17 mouse cellular contexts compared by ENCODE assay signal in genomic region chr5:112319343-112319742, GRCm38 (mm10). TPM values are rescaled to one million over a fixed set of nuclear protein-coding genes. Genes with fewer than 3 reads are reported as not detected.
A peak's percentile ranks its signal among the peaks of the same experiment; 100 is the strongest.
DNase-seq lines count a peak whose midpoint lies in the region; ATAC-seq and TF ChIP-seq lines count a peak whose summit lies in the region.
"Not testable (repeated sequence)": the region's sequence is repeated elsewhere in the genome, so short reads cannot be mapped to it uniquely, and the experiment has no call there.
"Had no signal": no experiment of that assay in that cellular context is flagged by ENCODE, and none has a peak within 500 bp of the region (broad histone marks: within the 10 kb centered on the region; RNA-seq: fewer than 3 reads in every experiment).

No protein-coding gene starts in this region.

- in situ Hi-C loops in ES-E14 (cut with MboI; ENCODE audit: low sequenced_read_pairs in 2 of 2, unreplicated experiment in 2 of 2): not testable (repeated sequence)

- not testable (repeated sequence) for H3K4me1 ChIP-seq in ES-E14 (ENCODE audit: control insufficient read depth in 2 of 2, insufficient read depth in 2 of 2, low read length in 2 of 2, poor library complexity in 1 of 2); heart, embryonic 12.5 days (replicated peaks); stomach, postnatal 0 days (replicated peaks; ENCODE audit: control insufficient read depth, insufficient read depth)
- H3K4me1 ChIP-seq in liver, embryonic 13.5 days (replicated peaks): peaks cover 29% of the 10 kb centered on the region

- peak; percentile 26; the same call in 1 of the 2 replicates for ATAC-seq in heart, embryonic 12.5 days (ENCODE audit: insufficient number of reproducible peaks, low FRiP score)
- ATAC-seq in liver, embryonic 13.5 days (ENCODE audit: low read depth): peak; percentile 84
- ATAC-seq in megakaryocyte progenitor cell, adult 5-6 weeks (replicated peaks; ENCODE audit: poor library complexity): peak; percentile 65
- ATAC-seq in stomach, postnatal 0 days (ENCODE audit: low FRiP score, low TSS enrichment): peak; percentile 74

- TF ChIP-seq EP300 in stomach, postnatal 0 days (optimal IDR thresholded peaks at IDR 0.05): not testable (repeated sequence)

- H3K4me2 ChIP-seq in heart, embryonic 12.5 days; liver, embryonic 13.5 days; stomach, postnatal 0 days (replicated peaks; ENCODE audit: low read depth): not testable (repeated sequence)

- DNase-seq in A20 (ENCODE audit: low read depth, low spot score): peak; percentile 75
- DNase-seq in ES-E14 (ENCODE audit: low read depth, low spot score): peak; percentile 77
- DNase-seq in ZHBTc4 (ENCODE audit: low read depth, low spot score): peak; percentile 94
- DNase-seq in layer of hippocampus, adult 2 months (ENCODE audit: low spot score in 2 of 2): not testable (repeated sequence)
- peak; percentile 53 for DNase-seq in liver, embryonic 13.5 days
- peak; percentile 48 for DNase-seq in stomach, postnatal 0 days (ENCODE audit: low spot score)

- H3K27me3 ChIP-seq in heart, embryonic 12.5 days (replicated peaks); liver, embryonic 13.5 days; stomach, postnatal 0 days (ENCODE audit: control insufficient read depth, insufficient read depth, low read length): not testable (repeated sequence)

- not testable (repeated sequence) for H3K27ac ChIP-seq in ES-E14 (ENCODE audit: insufficient read depth, low read depth, low read length, poor library complexity, severe bottlenecking); heart, embryonic 12.5 days (ENCODE audit: poor library complexity, severe bottlenecking); liver, embryonic 13.5 days; stomach, postnatal 0 days (replicated peaks)
- peak overlapping the region; percentile 85 for H3K27ac ChIP-seq in layer of hippocampus, adult 2 months

- not testable (repeated sequence) for H3K9me3 ChIP-seq in ES-E14 (ENCODE audit: control insufficient read depth, insufficient read depth, low read depth, low read length); heart, embryonic 12.5 days (replicated peaks); liver, embryonic 13.5 days (replicated peaks); stomach, postnatal 0 days (ENCODE audit: control insufficient read depth, low read length)

- H3K4me3 ChIP-seq in ES-E14 (ENCODE audit: insufficient read depth in 1 of 2, low read depth in 1 of 2, low read length in 2 of 2, poor library complexity in 1 of 2, severe bottlenecking in 1 of 2); heart, embryonic 12.5 days; layer of hippocampus, adult 2 months; liver, embryonic 13.5 days (replicated peaks); stomach, postnatal 0 days (ENCODE audit: low read depth, low read length): not testable (repeated sequence)

- WGBS in heart, embryonic 12.5 days: 61% methylated on average over 2 of the region's 2 CpGs
- WGBS in liver, embryonic 13.5 days (ENCODE audit: insufficient replicate concordance): 59% methylated on average over 2 of the region's 2 CpGs
- 49% methylated on average over 2 of the region's 2 CpGs for WGBS in stomach, postnatal 0 days

- not testable (repeated sequence) for H3K36me3 ChIP-seq in ES-E14 (ENCODE audit: control insufficient read depth, insufficient read depth, low read length, poor library complexity, severe bottlenecking); stomach, postnatal 0 days (ENCODE audit: control insufficient read depth, insufficient read depth, low read length)
- H3K36me3 ChIP-seq in heart, embryonic 12.5 days: peaks cover 17% of the 10 kb centered on the region
- H3K36me3 ChIP-seq in liver, embryonic 13.5 days: peaks cover 22% of the 10 kb centered on the region

- not testable (repeated sequence) for H3K9ac ChIP-seq in ES-E14 (ENCODE audit: insufficient read depth, low read depth, low read length, poor library complexity, severe bottlenecking); heart, embryonic 12.5 days; liver, embryonic 13.5 days; stomach, postnatal 0 days (ENCODE audit: low read length)

- not testable (repeated sequence) for TF ChIP-seq CTCF in layer of hippocampus, adult 2 months (conservative IDR thresholded peaks at IDR 0.05)
- TF ChIP-seq CTCF in stomach, postnatal 0 days (IDR thresholded peaks at IDR 0.05; ENCODE audit: low read depth): peak; percentile 36; the same call in 1 of the 2 replicates

RNA-seq across cellular contexts. Expression of gene Tfip11, which starts 6.8 kb away (rescaled TPM):
- total RNA-seq in ES-E14 (2012; rRNA removed): 38.1 and 38.9 TPM in 2 replicates
- 21.6 and 22.3 TPM in 2 replicates for polyA plus RNA-seq in heart, embryonic 12.5 days (2016; fragmentation: Nextera tagmentation; extraction: Ambion mirVana)
- total RNA-seq in layer of hippocampus, adult 2 months (2021): 10 to 100 TPM; 40.6 to 40.8 TPM
- 14.1 and 15.7 TPM in 2 replicates for polyA plus RNA-seq in liver, embryonic 13.5 days (2015; fragmentation: Nextera tagmentation; extraction: Ambion mirVana)
- 12.9 and 16.2 TPM in 2 replicates for total RNA-seq in megakaryocyte progenitor cell, adult 5-6 weeks (2015)
- total RNA-seq in megakaryocyte progenitor cell, adult 5-6 weeks (2017): 12.9 and 20.1 TPM in 2 replicates
- polyA plus RNA-seq in stomach, postnatal 0 days (2015; fragmentation: Nextera tagmentation; extraction: Ambion mirVana): 12.4 and 12.9 TPM in 2 replicates

RNA-seq across cellular contexts. Expression of gene Srrd, which starts 23.5 kb away (rescaled TPM):
- 25.8 and 32.0 TPM in 2 replicates for total RNA-seq in ES-E14 (2012; rRNA removed)
- 23.8 and 25.2 TPM in 2 replicates for polyA plus RNA-seq in heart, embryonic 12.5 days (2016; fragmentation: Nextera tagmentation; extraction: Ambion mirVana)
- total RNA-seq in layer of hippocampus, adult 2 months (2021): 10 to 100 TPM; 21.4 to 30.4 TPM
- 15.8 and 20.2 TPM in 2 replicates for polyA plus RNA-seq in liver, embryonic 13.5 days (2015; fragmentation: Nextera tagmentation; extraction: Ambion mirVana)
- 33.7 and 40.2 TPM in 2 replicates for total RNA-seq in megakaryocyte progenitor cell, adult 5-6 weeks (2015)
- total RNA-seq in megakaryocyte progenitor cell, adult 5-6 weeks (2017): 15.1 and 18.5 TPM in 2 replicates
- 19.3 and 20.9 TPM in 2 replicates for polyA plus RNA-seq in stomach, postnatal 0 days (2015; fragmentation: Nextera tagmentation; extraction: Ambion mirVana)

RNA-seq across cellular contexts. Expression of gene Hps4, which starts 23.5 kb away (rescaled TPM):
- total RNA-seq in ES-E14 (2012; rRNA removed): 19.5 and 30.8 TPM in 2 replicates
- 19.0 and 20.2 TPM in 2 replicates for polyA plus RNA-seq in heart, embryonic 12.5 days (2016; fragmentation: Nextera tagmentation; extraction: Ambion mirVana)
- 10 to 100 TPM; 30.3 to 37.5 TPM for total RNA-seq in layer of hippocampus, adult 2 months (2021)
- polyA plus RNA-seq in liver, embryonic 13.5 days (2015; fragmentation: Nextera tagmentation; extraction: Ambion mirVana): 12.1 and 13.4 TPM in 2 replicates
- total RNA-seq in megakaryocyte progenitor cell, adult 5-6 weeks (2015): 15.1 and 15.9 TPM in 2 replicates
- 12.8 and 17.6 TPM in 2 replicates for total RNA-seq in megakaryocyte progenitor cell, adult 5-6 weeks (2017)
- 15.2 and 15.3 TPM in 2 replicates for polyA plus RNA-seq in stomach, postnatal 0 days (2015; fragmentation: Nextera tagmentation; extraction: Ambion mirVana)

RNA-seq across cellular contexts. Expression of gene Gm6583, which starts 36.5 kb away (rescaled TPM):
- total RNA-seq in ES-E14 (2012; rRNA removed): 0.16 and 0.18 TPM in 2 replicates
- polyA plus RNA-seq in heart, embryonic 12.5 days (2016; fragmentation: Nextera tagmentation; extraction: Ambion mirVana): 0.10 and 0.24 TPM in 2 replicates
- total RNA-seq in layer of hippocampus, adult 2 months (2021): not detected
- 0.08 and 0.38 TPM in 2 replicates for polyA plus RNA-seq in liver, embryonic 13.5 days (2015; fragmentation: Nextera tagmentation; extraction: Ambion mirVana)
- not detected in 2 replicates for total RNA-seq in megakaryocyte progenitor cell, adult 5-6 weeks (2015)
- not detected in 2 replicates for total RNA-seq in megakaryocyte progenitor cell, adult 5-6 weeks (2017)
- polyA plus RNA-seq in stomach, postnatal 0 days (2015; fragmentation: Nextera tagmentation; extraction: Ambion mirVana): 0.08 and 0.13 TPM in 2 replicates
- total RNA-seq: adrenal gland, postnatal 14 days; common myeloid progenitor, adult 5-6 weeks; gastrocnemius, adult 18-20 months; gastrocnemius, postnatal 36 days; heart, adult 18-20 months; hematopoietic stem cell, adult 5-6 weeks; layer of hippocampus, postnatal 36 days; midbrain, postnatal 0 days had no signal
- polyA plus RNA-seq: frontal cortex, adult 2 months; midbrain, postnatal 0 days had no signal

RNA-seq across cellular contexts. Expression of gene Tpst2, which starts 42.9 kb away (rescaled TPM):
- 82.7 and 103 TPM in 2 replicates for total RNA-seq in ES-E14 (2012; rRNA removed)
- polyA plus RNA-seq in heart, embryonic 12.5 days (2016; fragmentation: Nextera tagmentation; extraction: Ambion mirVana): 34.4 and 36.4 TPM in 2 replicates
- 10 to 100 TPM; 45.3 to 45.4 TPM for total RNA-seq in layer of hippocampus, adult 2 months (2021)
- 35.4 and 36.0 TPM in 2 replicates for polyA plus RNA-seq in liver, embryonic 13.5 days (2015; fragmentation: Nextera tagmentation; extraction: Ambion mirVana)
- 22.6 and 29.6 TPM in 2 replicates for total RNA-seq in megakaryocyte progenitor cell, adult 5-6 weeks (2015)
- total RNA-seq in megakaryocyte progenitor cell, adult 5-6 weeks (2017): 31.4 and 45.3 TPM in 2 replicates
- 29.2 and 30.2 TPM in 2 replicates for polyA plus RNA-seq in stomach, postnatal 0 days (2015; fragmentation: Nextera tagmentation; extraction: Ambion mirVana)

Comparison
In these comparisons a context has a peak if more than half of its experiments do, and no peak if none do; other contexts are left out.
1. ATAC-seq: peak in every context shown above with its lines; median percentile 84 in liver, embryonic 13.5 days; 74 in stomach, postnatal 0 days; 65 in megakaryocyte progenitor cell, adult 5-6 weeks; 26 in heart, embryonic 12.5 days.